Mouse (Mus musculus) Patski (cell line): ENCODE measurements around the gene Pus10. TPM values are rescaled to one million over a fixed set of nuclear protein-coding genes. Genes with fewer than 3 reads are reported as not detected.

Source experiments
- ATAC-seq: fragments of 100-300 bp; one replicate; pipeline ENCODE4 v1.8.0; 2021
- CTCF ChIA-PET: fragments of 350-600 bp; sonication (Branson Sonifier 250); formaldehyde crosslinking; loops from one replicate; lab custom pipeline; 2022; ENCODE audit warnings: inconsistent platforms; lab: Charles Lee
- POLR2A ChIA-PET: fragments of 350-600 bp; sonication (Branson Sonifier 250); formaldehyde crosslinking; loops from one replicate; lab custom pipeline; 2022; ENCODE audit warnings: antibody characterized with exemption, inconsistent platforms; lab: Charles Lee
- DNase-seq: peaks from one replicate; pipeline ENCODE4 v3.0.0-alpha.2; 2011; ENCODE audit warnings: low read depth, low spot score
- H3K27me3 ChIP-seq: fragments of 371-371 bp; one replicate; pipeline ENCODE4 v1.5.1; 2021
- CTCF ChIP-seq: fragments of 100-300 bp; IDR thresholded peaks from one replicate; pipeline ENCODE4 v1.5.1; 2021
- in situ Hi-C: fragments of 300-500 bp; cut with MboI; formaldehyde crosslinking; loops from 3 replicates; pipeline ENCODE4 v1.11.1; 2018; ENCODE audit warnings: low pct_unique_long_range_greater_than_20kb, mixed read lengths
- polyA plus RNA-seq: library from polyadenylated mRNA; unstranded; gene quantifications from one replicate; pipeline ENCODE4 v1.2.3, GENCODE M21; 2021

Pus10 gene
- polyA plus RNA-seq, 1 experiment from 2014 or later, result 20.5 TPM

GRCm38 (mm10) chr11:23725850-23726249 lies 60.4 kb downstream of the Pus10 start:
- POLR2A ChIA-PET, result interaction anchor here (0.7 kb wide), 1 partner anchor 9 kb away, joined by 3 read pairs; no protein-coding TSS in a partner anchor
- no peaks in the 10 kb centered on the region for H3K27me3 ChIP-seq
- no peak for TF ChIP-seq CTCF
- in situ Hi-C loops, result no loop called here
- no peak for ATAC-seq
- no peak for DNase-seq
- CTCF ChIA-PET, result interaction anchor here (1.0 to 1.8 kb wide), 4 partner anchors 8 to 228 kb away, joined by 3 to 7 read pairs (median 4); no protein-coding TSS in a partner anchor

GRCm38 (mm10) chr11:23726441-23726840 lies 61.0 kb downstream of the Pus10 start:
- no peaks in the 10 kb centered on the region for H3K27me3 ChIP-seq
- ATAC-seq, result no peak
- in situ Hi-C loops, result no loop called here
- TF ChIP-seq CTCF, result no peak
- ChIA-PET CTCF (interaction anchor here (1.0 to 1.8 kb wide), 5 partner anchors 8 to 228 kb away, joined by 3 to 7 read pairs (median 3); no protein-coding TSS in a partner anchor), POLR2A (interaction anchor here (0.7 kb wide), 1 partner anchor 9 kb away, joined by 3 read pairs; no protein-coding TSS in a partner anchor)
- no peak for DNase-seq

- ChIA-PET CTCF (interaction anchor here (1.2 kb wide), 1 partner anchor 11 kb away, joined by 3 read pairs; no protein-coding TSS in a partner anchor), POLR2A (no interaction called here)
- TF ChIP-seq CTCF, result no peak
- ATAC-seq, result no peak
- no peaks in the 10 kb centered on the region for H3K27me3 ChIP-seq
- in situ Hi-C loops, result no loop called here
- DNase-seq, result no peak
These were observed 62.7 kb downstream of the Pus10 start for GRCm38 (mm10) chr11:23728186-23728585.

- TF ChIP-seq CTCF, result no peak
- CTCF ChIA-PET, result no interaction called here
- H3K27me3 ChIP-seq, result no peaks in the 10 kb centered on the region
- POLR2A ChIA-PET, result no interaction called here
- in situ Hi-C loops, result no loop called here
- ATAC-seq, result no peak
- no peak for DNase-seq
These were observed 64.6 kb downstream of the Pus10 start for GRCm38 (mm10) chr11:23730120-23730519.

- DNase-seq (no peak), ATAC-seq (no peak)
- no peaks in the 10 kb centered on the region for H3K27me3 ChIP-seq
- ChIA-PET POLR2A (no interaction called here), CTCF (interaction anchor here (0.8 to 1.9 kb wide), 3 partner anchors 13 to 222 kb away, joined by 3 to 4 read pairs (median 4); no protein-coding TSS in a partner anchor)
- in situ Hi-C loops, result no loop called here
- TF ChIP-seq CTCF, result no peak
These were observed 67.4 kb downstream of the Pus10 start for GRCm38 (mm10) chr11:23732840-23733239.

GRCm38 (mm10) chr11:23734749-23735286 lies 69.3 kb downstream of the Pus10 start:
- in situ Hi-C loops, result no loop called here
- ChIA-PET CTCF (interaction anchor here (1.1 to 1.4 kb wide), 3 partner anchors 9 to 12 kb away, joined by 3 to 4 read pairs (median 4); no protein-coding TSS in a partner anchor), POLR2A (no interaction called here)
- no peak for TF ChIP-seq CTCF
- no peak for DNase-seq
- H3K27me3 ChIP-seq, result no peaks in the 10 kb centered on the region
- ATAC-seq, result no peak

GRCm38 (mm10) chr11:23735820-23736470 lies 70.5 kb downstream of the Pus10 start:
- ATAC-seq (no peak), DNase-seq (no peak)
- POLR2A ChIA-PET, result interaction anchor here (1.0 kb wide), 1 partner anchor 40 kb away, joined by 3 read pairs; no protein-coding TSS in a partner anchor
- CTCF ChIA-PET, result interaction anchor here (1.6 to 2.0 kb wide), 2 partner anchors 9 to 17 kb away, joined by 4 to 6 read pairs; no protein-coding TSS in a partner anchor
- in situ Hi-C loops, result no loop called here
- TF ChIP-seq CTCF, result no peak
- no peaks in the 10 kb centered on the region for H3K27me3 ChIP-seq

GRCm38 (mm10) chr11:23740895-23741294 lies 75.4 kb downstream of the Pus10 start:
- TF ChIP-seq CTCF, result no peak
- DNase-seq (no peak), ATAC-seq (no peak)
- ChIA-PET CTCF (interaction anchor here (0.8 kb wide), 1 partner anchor 35 kb away, joined by 3 read pairs; no protein-coding TSS in a partner anchor), POLR2A (no interaction called here)
- no peaks in the 10 kb centered on the region for H3K27me3 ChIP-seq
- in situ Hi-C loops, result no loop called here

GRCm38 (mm10) chr11:23741386-23741785 lies 75.9 kb downstream of the Pus10 start:
- no peak for TF ChIP-seq CTCF
- CTCF ChIA-PET, result no interaction called here
- POLR2A ChIA-PET, result no interaction called here
- in situ Hi-C loops, result no loop called here
- no peak for DNase-seq
- ATAC-seq, result no peak
- H3K27me3 ChIP-seq, result no peaks in the 10 kb centered on the region

GRCm38 (mm10) chr11:23744352-23744751 lies 78.9 kb downstream of the Pus10 start:
- POLR2A ChIA-PET, result no interaction called here

More at GRCm38 (mm10) chr11:23744352-23744751, 78.9 kb downstream of the Pus10 start:
- no peaks in the 10 kb centered on the region for H3K27me3 ChIP-seq
- no peak for TF ChIP-seq CTCF
- no peak for DNase-seq
- ATAC-seq, result no peak
- CTCF ChIA-PET, result interaction anchor here (1.3 to 1.5 kb wide), 2 partner anchors 8 to 50 kb away, joined by 3 to 4 read pairs; no protein-coding TSS in a partner anchor
- in situ Hi-C loops, result no loop called here
